Mouse (Mus musculus): Measurements from ENCODE around the gene Tmem135. TPM values are rescaled to one million over a fixed set of nuclear protein-coding genes. Genes with fewer than 3 reads are reported as not detected.

Tmem135 gene
- polyA plus RNA-seq, 1 experiment from 2014 or later = 22.8 TPM

GRCm38 (mm10) chr7:89216628-89217027, 187.4 kb downstream of the Tmem135 start:
- no peak for ATAC-seq (ENCODE audit: low FRiP score)
- 73% methylated on average over 1 of the region's 1 CpGs for WGBS
- H3K4me3 ChIP-seq = no peak overlapping the region
- H3K27me3 ChIP-seq = no peaks in the 10 kb centered on the region
- H3K9me3 ChIP-seq (replicated peaks) = no peaks in the 10 kb centered on the region
- no peak overlapping the region for H3K4me2 ChIP-seq (replicated peaks)
- H3K4me1 ChIP-seq = no peaks in the 10 kb centered on the region
- H3K27ac ChIP-seq = no peak overlapping the region
- H3K36me3 ChIP-seq = no peaks in the 10 kb centered on the region
- H3K9ac ChIP-seq = no peak overlapping the region

- WGBS = 93% methylated on average over 2 of the region's 2 CpGs
- no peak overlapping the region for H3K9ac ChIP-seq
Observed at GRCm38 (mm10) chr7:89216118-89216517, 187.9 kb downstream of the Tmem135 start.

GRCm38 (mm10) chr7:89215714-89216113, 188.3 kb downstream of the Tmem135 start:
- Histone ChIP-seq H3K4me1 (peaks cover 2% of the 10 kb centered on the region), H3K36me3 (no peaks in the 10 kb centered on the region), H3K27me3 (no peaks in the 10 kb centered on the region), H3K4me3 (no peak overlapping the region), H3K9me3 (replicated peaks) (no peaks in the 10 kb centered on the region), H3K9ac (no peak overlapping the region), H3K4me2 (replicated peaks) (no peak overlapping the region), H3K27ac (no peak overlapping the region)
- 64% methylated on average over 7 of the region's 7 CpGs for WGBS
- ATAC-seq (ENCODE audit: low FRiP score) = peak; percentile 52; the same call in 1 of the 2 replicates

More at GRCm38 (mm10) chr7:89216118-89216517, 187.9 kb downstream of the Tmem135 start:
- no peak overlapping the region for H3K4me3 ChIP-seq
- H3K4me2 ChIP-seq (replicated peaks) = no peak overlapping the region
- no peak overlapping the region for H3K27ac ChIP-seq
- no peaks in the 10 kb centered on the region for H3K36me3 ChIP-seq
- H3K4me1 ChIP-seq = no peaks in the 10 kb centered on the region
- H3K9me3 ChIP-seq (replicated peaks) = no peaks in the 10 kb centered on the region
- no peak for ATAC-seq (ENCODE audit: low FRiP score)
- H3K27me3 ChIP-seq = no peaks in the 10 kb centered on the region

GRCm38 (mm10) chr7:89210506-89210905, 193.5 kb downstream of the Tmem135 start:
- ATAC-seq (ENCODE audit: low FRiP score) = no peak

GRCm38 (mm10) chr7:89206165-89206564, 197.9 kb downstream of the Tmem135 start:
- no peak for ATAC-seq (ENCODE audit: low FRiP score)
- no peak overlapping the region for H3K27ac ChIP-seq
- H3K4me3 ChIP-seq = no peak overlapping the region
- no peak overlapping the region for H3K9ac ChIP-seq
- H3K27me3 ChIP-seq = no peaks in the 10 kb centered on the region
- H3K9me3 ChIP-seq (replicated peaks) = no peaks in the 10 kb centered on the region
- 90% methylated on average over 3 of the region's 3 CpGs for WGBS
- H3K4me1 ChIP-seq = peaks cover 7% of the 10 kb centered on the region
- no peak overlapping the region for H3K4me2 ChIP-seq (replicated peaks)
- H3K36me3 ChIP-seq = no peaks in the 10 kb centered on the region

More at GRCm38 (mm10) chr7:89210506-89210905, 193.5 kb downstream of the Tmem135 start:
- no peak overlapping the region for H3K4me3 ChIP-seq
- H3K9me3 ChIP-seq (replicated peaks) = no peaks in the 10 kb centered on the region
- H3K27ac ChIP-seq = no peak overlapping the region
- 28% methylated on average over 6 of the region's 6 CpGs for WGBS
- H3K4me2 ChIP-seq (replicated peaks) = no peak overlapping the region
- H3K27me3 ChIP-seq = no peaks in the 10 kb centered on the region
- no peak overlapping the region for H3K9ac ChIP-seq
- H3K4me1 ChIP-seq = peaks cover 7% of the 10 kb centered on the region
- no peaks in the 10 kb centered on the region for H3K36me3 ChIP-seq

- ATAC-seq (ENCODE audit: low FRiP score) = no peak
- H3K4me2 ChIP-seq (replicated peaks) = no peak overlapping the region
- H3K9me3 ChIP-seq (replicated peaks) = no peaks in the 10 kb centered on the region
- H3K36me3 ChIP-seq = no peaks in the 10 kb centered on the region
- no peaks in the 10 kb centered on the region for H3K27me3 ChIP-seq
- no peak overlapping the region for H3K27ac ChIP-seq
- 80% methylated on average over 1 of the region's 1 CpGs for WGBS
- peaks cover 2% of the 10 kb centered on the region; the same call in 1 of the 2 replicates for H3K4me1 ChIP-seq
- H3K9ac ChIP-seq = no peak overlapping the region
- H3K4me3 ChIP-seq = no peak overlapping the region
Observed at GRCm38 (mm10) chr7:89205402-89205801, 198.6 kb downstream of the Tmem135 start.

GRCm38 (mm10) chr7:89203144-89203543, 200.9 kb downstream of the Tmem135 start:
- Histone ChIP-seq H3K9ac (no peak overlapping the region), H3K4me2 (replicated peaks) (no peak overlapping the region), H3K9me3 (replicated peaks) (no peaks in the 10 kb centered on the region), H3K4me3 (no peak overlapping the region), H3K4me1 (no peaks in the 10 kb centered on the region), H3K36me3 (no peaks in the 10 kb centered on the region), H3K27ac (no peak overlapping the region), H3K27me3 (no peaks in the 10 kb centered on the region)
- no peak for ATAC-seq (ENCODE audit: low FRiP score)
- WGBS = 81% methylated on average over 5 of the region's 5 CpGs

GRCm38 (mm10) chr7:89201954-89202353, 202.1 kb downstream of the Tmem135 start:
- Histone ChIP-seq H3K4me3 (no peak overlapping the region), H3K9me3 (replicated peaks) (no peaks in the 10 kb centered on the region), H3K27ac (no peak overlapping the region), H3K36me3 (no peaks in the 10 kb centered on the region), H3K9ac (no peak overlapping the region), H3K27me3 (no peaks in the 10 kb centered on the region), H3K4me2 (replicated peaks) (no peak overlapping the region), H3K4me1 (no peaks in the 10 kb centered on the region)
- ATAC-seq (ENCODE audit: low FRiP score) = no peak

GRCm38 (mm10) chr7:89198499-89198898, 205.5 kb downstream of the Tmem135 start:
- ATAC-seq (ENCODE audit: low FRiP score) = no peak
- Histone ChIP-seq H3K27me3 (no peaks in the 10 kb centered on the region), H3K4me3 (no peak overlapping the region), H3K4me2 (replicated peaks) (no peak overlapping the region), H3K27ac (no peak overlapping the region), H3K9ac (no peak overlapping the region), H3K9me3 (replicated peaks) (no peaks in the 10 kb centered on the region), H3K4me1 (peaks cover 3% of the 10 kb centered on the region; the same call in 1 of the 2 replicates), H3K36me3 (no peaks in the 10 kb centered on the region)
- 91% methylated on average over 4 of the region's 4 CpGs for WGBS

GRCm38 (mm10) chr7:89193459-89193858, 210.6 kb downstream of the Tmem135 start:
- H3K9ac ChIP-seq = no peak overlapping the region
- H3K36me3 ChIP-seq = no peaks in the 10 kb centered on the region
- 76% methylated on average over 5 of the region's 5 CpGs for WGBS
- H3K9me3 ChIP-seq (replicated peaks) = no peaks in the 10 kb centered on the region
- H3K4me1 ChIP-seq = peaks cover 3% of the 10 kb centered on the region; the same call in 1 of the 2 replicates
- H3K4me2 ChIP-seq (replicated peaks) = no peak overlapping the region
- no peak overlapping the region for H3K4me3 ChIP-seq
- no peaks in the 10 kb centered on the region for H3K27me3 ChIP-seq
- no peak for ATAC-seq (ENCODE audit: low FRiP score)
- H3K27ac ChIP-seq = no peak overlapping the region

- Histone ChIP-seq H3K36me3 (no peaks in the 10 kb centered on the region), H3K27me3 (no peaks in the 10 kb centered on the region), H3K4me3 (no peak overlapping the region), H3K9me3 (replicated peaks) (no peaks in the 10 kb centered on the region), H3K4me2 (replicated peaks) (no peak overlapping the region), H3K9ac (no peak overlapping the region), H3K27ac (no peak overlapping the region), H3K4me1 (no peaks in the 10 kb centered on the region)
- 81% methylated on average over 4 of the region's 4 CpGs for WGBS
- no peak for ATAC-seq (ENCODE audit: low FRiP score)
Observed at GRCm38 (mm10) chr7:89183928-89184327, 220.1 kb downstream of the Tmem135 start.

GRCm38 (mm10) chr7:89182943-89183342, 221.1 kb downstream of the Tmem135 start:
- WGBS = 83% methylated on average over 5 of the region's 5 CpGs

GRCm38 (mm10) chr7:89181285-89181684, 222.7 kb downstream of the Tmem135 start:
- no peak overlapping the region for H3K4me2 ChIP-seq (replicated peaks)
- no peak for ATAC-seq (ENCODE audit: low FRiP score)
- no peaks in the 10 kb centered on the region for H3K27me3 ChIP-seq
- 45% methylated on average over 1 of the region's 1 CpGs for WGBS
- no peak overlapping the region for H3K27ac ChIP-seq
- no peak overlapping the region for H3K9ac ChIP-seq
- H3K36me3 ChIP-seq = no peaks in the 10 kb centered on the region
- H3K4me3 ChIP-seq = no peak overlapping the region
- no peaks in the 10 kb centered on the region for H3K4me1 ChIP-seq
- H3K9me3 ChIP-seq (replicated peaks) = no peaks in the 10 kb centered on the region

More at GRCm38 (mm10) chr7:89182943-89183342, 221.1 kb downstream of the Tmem135 start:
- no peaks in the 10 kb centered on the region for H3K9me3 ChIP-seq (replicated peaks)
- H3K27me3 ChIP-seq = no peaks in the 10 kb centered on the region
- ATAC-seq (ENCODE audit: low FRiP score) = no peak
- H3K4me1 ChIP-seq = no peaks in the 10 kb centered on the region
- no peaks in the 10 kb centered on the region for H3K36me3 ChIP-seq
- H3K27ac ChIP-seq = no peak overlapping the region
- no peak overlapping the region for H3K9ac ChIP-seq
- no peak overlapping the region for H3K4me2 ChIP-seq (replicated peaks)
- H3K4me3 ChIP-seq = no peak overlapping the region
